Mouse (Mus musculus) ES-Bruce4 (cell line): ENCODE measurements around the gene Ppp1r37.

Source experiments
- CTCF ChIP-seq: IDR thresholded peaks from one replicate; pipeline ENCODE4 v1.8.1; 2011; ENCODE audit warnings: low read depth, low read length
- EP300 ChIP-seq: IDR thresholded peaks from 2 replicates; pipeline ENCODE4 v1.6.1; 2011; ENCODE audit warnings: low read depth, low read length; ENCODE audit not compliant: insufficient read depth
- POLR2A ChIP-seq: IDR thresholded peaks from one replicate; pipeline ENCODE4 v1.8.1; 2011; ENCODE audit warnings: low read length; ENCODE audit not compliant: insufficient read depth

- no peak for TF ChIP-seq EP300
- peak; percentile 68 for TF ChIP-seq CTCF
- no peak for TF ChIP-seq POLR2A
Measured at GRCm38 (mm10) chr7:19517652-19518365, 45.1 kb downstream of the Ppp1r37 start, which contains the start of gene Nkpd1.
